Mouse (Mus musculus) hindbrain, embryonic 14.5 days (tissue): ENCODE data around the gene Gmeb2. TPM values are rescaled to one million over a fixed set of nuclear protein-coding genes. Genes with fewer than 3 reads are reported as not detected.

Source experiments
- ATAC-seq: fragments of 200-750 bp; cut with Nextera tagmentation; 2 replicates; pipeline ENCODE4 v1.8.0; 2017; ENCODE audit warnings: moderate number of reproducible peaks, mild to moderate bottlenecking, moderate TSS enrichment, moderate library complexity; ENCODE audit not compliant: low FRiP score
- DNase-seq: peaks from one replicate; pipeline ENCODE4 v3.0.0-alpha.2; 2015; ENCODE audit warnings: low spot score
- H3K27ac ChIP-seq: fragments of 300-500 bp; sonication (generic); 2 replicates; pipeline ENCODE4 v1.5.1; 2014; ENCODE audit warnings: mild to moderate bottlenecking, moderate library complexity
- H3K27me3 ChIP-seq: fragments of 300-500 bp; sonication (generic); 2 replicates; pipeline ENCODE4 v1.6.1; 2014; ENCODE audit warnings: mild to moderate bottlenecking, low read length, mixed read lengths; ENCODE audit not compliant: control insufficient read depth, insufficient read depth
- H3K36me3 ChIP-seq: fragments of 300-500 bp; sonication (generic); replicated peaks from 2 replicates; pipeline ENCODE4 v1.6.1; 2014; ENCODE audit not compliant: control insufficient read depth, insufficient read depth
- H3K4me1 ChIP-seq: fragments of 300-500 bp; sonication (generic); replicated peaks from 2 replicates; pipeline ENCODE4 v1.6.1; 2014; ENCODE audit warnings: antibody characterized with exemption, low read length, mixed read lengths; ENCODE audit not compliant: control insufficient read depth, insufficient read depth
- H3K4me2 ChIP-seq: fragments of 300-500 bp; sonication (generic); replicated peaks from 2 replicates; pipeline ENCODE4 v1.6.1; 2014; ENCODE audit warnings: mild to moderate bottlenecking, moderate library complexity
- H3K4me3 ChIP-seq: fragments of 300-500 bp; sonication (generic); replicated peaks from 2 replicates; pipeline ENCODE4 v1.5.1; 2014; ENCODE audit warnings: mild to moderate bottlenecking, low read length
- H3K9ac ChIP-seq: fragments of 300-500 bp; sonication (generic); 2 replicates; pipeline ENCODE4 v1.6.1; 2014
- H3K9me3 ChIP-seq: fragments of 300-500 bp; sonication (generic); 2 replicates; pipeline ENCODE4 v1.6.1; 2016; ENCODE audit warnings: low read length; ENCODE audit not compliant: control insufficient read depth
- WGBS: fragments of 180-500 bp; shearing (Covaris S2); extraction: QIAGEN DNeasy Blood & Tissue Kit; methylation state at CpG from one replicate; pipeline ENCODE4 v1.1.7; 2014; 5-methylcytosine and 5-hydroxymethylcytosine counted together
- polyA plus RNA-seq: library from polyadenylated mRNA; unstranded; fragments of >200 nt; fragmentation: Nextera tagmentation; extraction: Ambion mirVana; gene quantifications from 2 replicates; pipeline ENCODE4 v1.2.1, GENCODE M21; 2014

The Gmeb2 gene
- polyA plus RNA-seq, 1 experiment from 2014 or later = 18.0 TPM

- Histone ChIP-seq H3K4me3 (peak overlapping the region; percentile 74), H3K27ac (peak overlapping the region; percentile 93), H3K9ac (peak overlapping the region; percentile 89), H3K9me3 (no peaks in the 10 kb centered on the region), H3K27me3 (no peaks in the 10 kb centered on the region; the same call in 1 of the 2 replicates), H3K4me1 (peaks cover 18% of the 10 kb centered on the region), H3K4me2 (peak overlapping the region; percentile 91), H3K36me3 (peaks cover 6% of the 10 kb centered on the region)
- under 1% methylated on average over 35 of the region's 35 CpGs for WGBS
- DNase-seq (peak; percentile 54), ATAC-seq (peak; percentile 65)
Measured at GRCm38 (mm10) chr2:181313344-181314079, 25.7 kb upstream of the Gmeb2 start.

- ATAC-seq = no peak
- H3K4me1 ChIP-seq = peaks cover 18% of the 10 kb centered on the region
- H3K27me3 ChIP-seq = no peaks in the 10 kb centered on the region; the same call in 1 of the 2 replicates
- peak overlapping the region; percentile 93 for H3K27ac ChIP-seq
- no peaks in the 10 kb centered on the region for H3K9me3 ChIP-seq
- H3K4me2 ChIP-seq = peak overlapping the region; percentile 91
- 8% methylated on average over 5 of the region's 5 CpGs for WGBS
- peaks cover 11% of the 10 kb centered on the region for H3K36me3 ChIP-seq
- H3K9ac ChIP-seq = peak overlapping the region; percentile 89
- H3K4me3 ChIP-seq = peak overlapping the region; percentile 74
- no peak for DNase-seq
Measured at GRCm38 (mm10) chr2:181313006-181313343, 25.1 kb upstream of the Gmeb2 start.

- H3K4me1 ChIP-seq = peaks cover 18% of the 10 kb centered on the region
- H3K9ac ChIP-seq = peak overlapping the region; percentile 89
- H3K4me2 ChIP-seq = peak overlapping the region; percentile 91
- 56% methylated on average over 3 of the region's 3 CpGs for WGBS
- H3K36me3 ChIP-seq = peaks cover 16% of the 10 kb centered on the region
- ATAC-seq (no peak), DNase-seq (no peak)
- H3K27ac ChIP-seq = peak overlapping the region; percentile 93
- H3K4me3 ChIP-seq = peak overlapping the region; percentile 74
- H3K27me3 ChIP-seq = no peaks in the 10 kb centered on the region; the same call in 1 of the 2 replicates
- H3K9me3 ChIP-seq = no peaks in the 10 kb centered on the region
Measured at GRCm38 (mm10) chr2:181312435-181312834, 24.6 kb upstream of the Gmeb2 start.

GRCm38 (mm10) chr2:181307144-181307804 is 19.4 kb upstream of the Gmeb2 start:
- H3K9ac ChIP-seq = no peak overlapping the region

GRCm38 (mm10) chr2:181304944-181305343 is 17.1 kb upstream of the Gmeb2 start:
- Histone ChIP-seq H3K27me3 (no peaks in the 10 kb centered on the region), H3K36me3 (peaks cover 63% of the 10 kb centered on the region), H3K4me2 (no peak overlapping the region), H3K4me3 (no peak overlapping the region), H3K27ac (no peak overlapping the region), H3K9me3 (no peaks in the 10 kb centered on the region), H3K9ac (no peak overlapping the region), H3K4me1 (no peaks in the 10 kb centered on the region)
- DNase-seq (no peak), ATAC-seq (no peak)
- 90% methylated on average over 1 of the region's 1 CpGs for WGBS

More at GRCm38 (mm10) chr2:181307144-181307804, 19.4 kb upstream of the Gmeb2 start:
- peaks cover 12% of the 10 kb centered on the region for H3K4me1 ChIP-seq
- H3K9me3 ChIP-seq = no peaks in the 10 kb centered on the region
- H3K36me3 ChIP-seq = peaks cover 55% of the 10 kb centered on the region
- DNase-seq (peak; percentile 71), ATAC-seq (peak; percentile 59; the same call in 1 of the 2 replicates)
- H3K4me3 ChIP-seq = no peak overlapping the region
- H3K27me3 ChIP-seq = no peaks in the 10 kb centered on the region
- 13% methylated on average over 30 of the region's 30 CpGs for WGBS
- no peak overlapping the region for H3K4me2 ChIP-seq
- H3K27ac ChIP-seq = no peak overlapping the region

GRCm38 (mm10) chr2:181302041-181302440 is 14.2 kb upstream of the Gmeb2 start:
- no peak overlapping the region for H3K9ac ChIP-seq
- no peak for ATAC-seq
- H3K4me3 ChIP-seq = no peak overlapping the region
- H3K4me2 ChIP-seq = no peak overlapping the region
- DNase-seq = no peak
- H3K27ac ChIP-seq = no peak overlapping the region
- no peaks in the 10 kb centered on the region for H3K4me1 ChIP-seq
- no peaks in the 10 kb centered on the region for H3K9me3 ChIP-seq
- H3K27me3 ChIP-seq = no peaks in the 10 kb centered on the region
- WGBS = 37% methylated on average over 3 of the region's 3 CpGs
- peaks cover 44% of the 10 kb centered on the region for H3K36me3 ChIP-seq

GRCm38 (mm10) chr2:181290937-181291336 is 3.1 kb upstream of the Gmeb2 start:
- DNase-seq (no peak), ATAC-seq (no peak)
- WGBS = 94% methylated on average over 1 of the region's 1 CpGs
- Histone ChIP-seq H3K4me2 (no peak overlapping the region), H3K27ac (no peak overlapping the region), H3K27me3 (no peaks in the 10 kb centered on the region), H3K4me1 (peaks cover 20% of the 10 kb centered on the region), H3K9me3 (no peaks in the 10 kb centered on the region), H3K36me3 (no peaks in the 10 kb centered on the region), H3K4me3 (no peak overlapping the region), H3K9ac (no peak overlapping the region)

GRCm38 (mm10) chr2:181288691-181289090 is 856 bp upstream of the Gmeb2 start:
- WGBS = 91% methylated on average over 3 of the region's 3 CpGs
- H3K4me1 ChIP-seq = peaks cover 20% of the 10 kb centered on the region
- H3K4me3 ChIP-seq = peak overlapping the region; percentile 71
- ATAC-seq (no peak), DNase-seq (no peak)
- H3K27ac ChIP-seq = no peak overlapping the region
- H3K4me2 ChIP-seq = peak overlapping the region; percentile 70
- peak overlapping the region; percentile 97; the same call in 1 of the 2 replicates for H3K9ac ChIP-seq
- no peaks in the 10 kb centered on the region for H3K9me3 ChIP-seq
- H3K36me3 ChIP-seq = no peaks in the 10 kb centered on the region
- no peaks in the 10 kb centered on the region for H3K27me3 ChIP-seq

GRCm38 (mm10) chr2:181287338-181287957 is 387 bp downstream of the Gmeb2 start:
- peak overlapping the region; percentile 98 for H3K27ac ChIP-seq
- peaks cover 20% of the 10 kb centered on the region for H3K4me1 ChIP-seq
- H3K36me3 ChIP-seq = peaks cover 10% of the 10 kb centered on the region
- H3K9me3 ChIP-seq = no peaks in the 10 kb centered on the region
- ATAC-seq (peak; percentile 89), DNase-seq (peak; percentile 79)
- WGBS = 0% methylated on average over 32 of the region's 71 CpGs
- peak overlapping the region; percentile 71 for H3K4me3 ChIP-seq
- peak overlapping the region; percentile 97 for H3K9ac ChIP-seq
- no peaks in the 10 kb centered on the region for H3K27me3 ChIP-seq
- peak overlapping the region; percentile 80 for H3K4me2 ChIP-seq
